Mouse (Mus musculus): ENCODE data around the gene BC049352. TPM values are rescaled to one million over a fixed set of nuclear protein-coding genes. Genes with fewer than 3 reads are reported as not detected.
A peak's percentile ranks its signal among the peaks of the same experiment; 100 is the strongest.

BC049352 gene
- polyA plus RNA-seq, 1 experiment from 2014 or later: 0.14 TPM

GRCm38 (mm10) chr9:45250306-45250705 is 68.5 kb downstream of the BC049352 start:
- peaks cover 23% of the 10 kb centered on the region for H3K4me1 ChIP-seq (ENCODE audit: insufficient read depth)
- no peaks in the 10 kb centered on the region for H3K36me3 ChIP-seq (replicated peaks; ENCODE audit: insufficient read depth, low read length)
- WGBS (ENCODE audit: insufficient replicate concordance): 79% methylated on average over 7 of the region's 7 CpGs
- ATAC-seq: no peak
- DNase-seq: no peak
- H3K4me3 ChIP-seq (ENCODE audit: low read depth, low read length): no peak overlapping the region
- H3K9me3 ChIP-seq (ENCODE audit: low read length): no peaks in the 10 kb centered on the region
- no peak overlapping the region for H3K27ac ChIP-seq (ENCODE audit: low read depth)
- H3K4me2 ChIP-seq (ENCODE audit: low read depth, low read length): no peak overlapping the region
- no peaks in the 10 kb centered on the region for H3K27me3 ChIP-seq (ENCODE audit: insufficient read depth, low read length)
- TF ChIP-seq EP300 (IDR thresholded peaks at IDR 0.05; ENCODE audit: low read depth) (no peak), CTCF (IDR thresholded peaks at IDR 0.05; ENCODE audit: low read depth) (no peak)
- no peak overlapping the region for H3K9ac ChIP-seq (replicated peaks)

GRCm38 (mm10) chr9:45251281-45251680 is 69.5 kb downstream of the BC049352 start:
- Histone ChIP-seq H3K4me1 (ENCODE audit: insufficient read depth) (peaks cover 23% of the 10 kb centered on the region), H3K27ac (ENCODE audit: low read depth) (peak overlapping the region; percentile 5; the same call in 1 of the 2 replicates), H3K27me3 (ENCODE audit: insufficient read depth, low read length) (no peaks in the 10 kb centered on the region), H3K4me3 (ENCODE audit: low read depth, low read length) (no peak overlapping the region), H3K9ac (replicated peaks) (no peak overlapping the region), H3K36me3 (replicated peaks; ENCODE audit: insufficient read depth, low read length) (no peaks in the 10 kb centered on the region), H3K9me3 (ENCODE audit: low read length) (no peaks in the 10 kb centered on the region), H3K4me2 (ENCODE audit: low read depth, low read length) (no peak overlapping the region)
- 22% methylated on average over 3 of the region's 3 CpGs for WGBS (ENCODE audit: insufficient replicate concordance)
- ATAC-seq (no peak), DNase-seq (no peak)
- no peak for TF ChIP-seq CTCF (IDR thresholded peaks at IDR 0.05; ENCODE audit: low read depth)
- no peak for TF ChIP-seq EP300 (IDR thresholded peaks at IDR 0.05; ENCODE audit: low read depth)

DNA sequence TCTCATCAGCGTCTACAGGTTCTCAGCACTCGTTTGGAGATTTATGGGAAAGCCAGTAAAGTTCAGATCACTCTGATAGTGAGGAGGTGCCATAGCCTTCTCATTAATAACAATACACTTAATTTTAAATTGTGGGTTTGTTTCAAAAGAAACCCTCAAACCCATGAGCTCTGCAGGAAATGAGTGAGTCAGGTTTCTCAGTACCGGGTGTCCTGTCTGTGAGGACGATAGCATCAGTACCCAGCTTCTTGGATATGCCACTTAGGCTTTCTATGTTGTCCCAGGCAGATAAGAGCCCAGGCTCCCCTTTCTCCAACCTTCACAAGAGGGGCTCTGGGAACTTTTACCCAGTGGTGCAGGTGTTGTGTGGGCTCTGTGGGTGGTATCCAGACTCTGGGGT is 70.2 kb downstream of the BC049352 start:
- Histone ChIP-seq H3K36me3 (replicated peaks; ENCODE audit: insufficient read depth, low read length) (no peaks in the 10 kb centered on the region), H3K4me3 (ENCODE audit: low read depth, low read length) (no peak overlapping the region), H3K4me1 (ENCODE audit: insufficient read depth) (peaks cover 20% of the 10 kb centered on the region), H3K4me2 (ENCODE audit: low read depth, low read length) (no peak overlapping the region), H3K27ac (ENCODE audit: low read depth) (peak overlapping the region; percentile 5; the same call in 1 of the 2 replicates), H3K27me3 (ENCODE audit: insufficient read depth, low read length) (no peaks in the 10 kb centered on the region), H3K9me3 (ENCODE audit: low read length) (no peaks in the 10 kb centered on the region), H3K9ac (replicated peaks) (no peak overlapping the region)
- DNase-seq (no peak), ATAC-seq (no peak)
- 44% methylated on average over 4 of the region's 4 CpGs for WGBS (ENCODE audit: insufficient replicate concordance)
- TF ChIP-seq EP300 (IDR thresholded peaks at IDR 0.05; ENCODE audit: low read depth) (no peak), CTCF (IDR thresholded peaks at IDR 0.05; ENCODE audit: low read depth) (no peak)

GRCm38 (mm10) chr9:45252395-45252794 is 70.6 kb downstream of the BC049352 start:
- no peaks in the 10 kb centered on the region for H3K36me3 ChIP-seq (replicated peaks; ENCODE audit: insufficient read depth, low read length)
- ATAC-seq: no peak
- H3K4me2 ChIP-seq (ENCODE audit: low read depth, low read length): no peak overlapping the region
- no peaks in the 10 kb centered on the region for H3K9me3 ChIP-seq (ENCODE audit: low read length)
- H3K27me3 ChIP-seq (ENCODE audit: insufficient read depth, low read length): no peaks in the 10 kb centered on the region
- DNase-seq: no peak
- no peak overlapping the region for H3K9ac ChIP-seq (replicated peaks)
- no peak overlapping the region for H3K4me3 ChIP-seq (ENCODE audit: low read depth, low read length)
- H3K27ac ChIP-seq (ENCODE audit: low read depth): no peak overlapping the region; the same call in 1 of the 2 replicates
- 50% methylated on average over 6 of the region's 6 CpGs for WGBS (ENCODE audit: insufficient replicate concordance)
- H3K4me1 ChIP-seq (ENCODE audit: insufficient read depth): peaks cover 16% of the 10 kb centered on the region
- TF ChIP-seq EP300 (IDR thresholded peaks at IDR 0.05; ENCODE audit: low read depth) (no peak), CTCF (IDR thresholded peaks at IDR 0.05; ENCODE audit: low read depth) (no peak)

DNA sequence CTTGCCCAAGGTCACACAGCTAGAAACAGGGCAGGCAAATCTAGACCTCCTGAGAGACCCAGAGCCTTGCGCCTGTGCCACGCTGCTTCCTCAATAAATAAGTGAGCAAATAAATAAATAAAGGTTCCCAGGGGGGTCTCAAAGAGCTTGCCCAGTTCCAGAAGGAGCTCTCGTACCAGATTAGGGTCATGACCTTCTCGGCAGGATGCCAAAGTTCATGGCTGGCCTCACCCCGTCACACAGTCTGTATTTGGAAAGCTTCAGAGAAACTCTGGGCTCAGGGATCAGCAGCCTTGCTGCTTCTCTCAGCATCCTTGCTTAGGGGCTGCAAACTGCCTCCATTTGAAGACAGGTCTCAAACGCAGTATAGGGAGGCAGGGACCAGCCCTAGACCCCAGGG is 72.2 kb downstream of the BC049352 start:
- Histone ChIP-seq H3K27ac (ENCODE audit: low read depth) (no peak overlapping the region), H3K4me1 (ENCODE audit: insufficient read depth) (peaks cover 10% of the 10 kb centered on the region), H3K9me3 (ENCODE audit: low read length) (no peaks in the 10 kb centered on the region), H3K9ac (replicated peaks) (no peak overlapping the region), H3K4me2 (ENCODE audit: low read depth, low read length) (no peak overlapping the region), H3K36me3 (replicated peaks; ENCODE audit: insufficient read depth, low read length) (no peaks in the 10 kb centered on the region), H3K4me3 (ENCODE audit: low read depth, low read length) (no peak overlapping the region), H3K27me3 (ENCODE audit: insufficient read depth, low read length) (no peaks in the 10 kb centered on the region)
- DNase-seq: no peak
- ATAC-seq: no peak
- no peak for TF ChIP-seq CTCF (IDR thresholded peaks at IDR 0.05; ENCODE audit: low read depth)
- 68% methylated on average over 6 of the region's 6 CpGs for WGBS (ENCODE audit: insufficient replicate concordance)

GRCm38 (mm10) chr9:45254605-45255004 is 72.8 kb downstream of the BC049352 start:
- ATAC-seq (no peak), DNase-seq (no peak)
- H3K4me3 ChIP-seq (ENCODE audit: low read depth, low read length): no peak overlapping the region
- peaks cover 10% of the 10 kb centered on the region for H3K4me1 ChIP-seq (ENCODE audit: insufficient read depth)
- no peak overlapping the region for H3K9ac ChIP-seq (replicated peaks)
- 52% methylated on average over 4 of the region's 4 CpGs for WGBS (ENCODE audit: insufficient replicate concordance)
- no peak overlapping the region for H3K27ac ChIP-seq (ENCODE audit: low read depth)
- H3K4me2 ChIP-seq (ENCODE audit: low read depth, low read length): no peak overlapping the region
- H3K9me3 ChIP-seq (ENCODE audit: low read length): no peaks in the 10 kb centered on the region
- no peaks in the 10 kb centered on the region for H3K36me3 ChIP-seq (replicated peaks; ENCODE audit: insufficient read depth, low read length)
- H3K27me3 ChIP-seq (ENCODE audit: insufficient read depth, low read length): no peaks in the 10 kb centered on the region
- TF ChIP-seq EP300 (IDR thresholded peaks at IDR 0.05; ENCODE audit: low read depth): no peak

GRCm38 (mm10) chr9:45255431-45255830 is 73.6 kb downstream of the BC049352 start:
- H3K27ac ChIP-seq (ENCODE audit: low read depth): no peak overlapping the region
- 0 out of 2 replicates have a peak, but pooled peaks cover 3% of the 10 kb centered on the region for H3K36me3 ChIP-seq (replicated peaks; ENCODE audit: insufficient read depth, low read length)
- no peak for TF ChIP-seq CTCF (IDR thresholded peaks at IDR 0.05; ENCODE audit: low read depth)
- no peak for TF ChIP-seq EP300 (IDR thresholded peaks at IDR 0.05; ENCODE audit: low read depth)
- DNase-seq (no peak), ATAC-seq (no peak)
- H3K9ac ChIP-seq (replicated peaks): no peak overlapping the region
- peaks cover 9% of the 10 kb centered on the region for H3K4me1 ChIP-seq (ENCODE audit: insufficient read depth)
- no peaks in the 10 kb centered on the region for H3K9me3 ChIP-seq (ENCODE audit: low read length)
- no peak overlapping the region for H3K4me2 ChIP-seq (ENCODE audit: low read depth, low read length)
- WGBS (ENCODE audit: insufficient replicate concordance): 84% methylated on average over 4 of the region's 4 CpGs
- no peak overlapping the region for H3K4me3 ChIP-seq (ENCODE audit: low read depth, low read length)
- H3K27me3 ChIP-seq (ENCODE audit: insufficient read depth, low read length): no peaks in the 10 kb centered on the region

All from liver, postnatal 0 days (tissue).